In the genomic region with DNA sequence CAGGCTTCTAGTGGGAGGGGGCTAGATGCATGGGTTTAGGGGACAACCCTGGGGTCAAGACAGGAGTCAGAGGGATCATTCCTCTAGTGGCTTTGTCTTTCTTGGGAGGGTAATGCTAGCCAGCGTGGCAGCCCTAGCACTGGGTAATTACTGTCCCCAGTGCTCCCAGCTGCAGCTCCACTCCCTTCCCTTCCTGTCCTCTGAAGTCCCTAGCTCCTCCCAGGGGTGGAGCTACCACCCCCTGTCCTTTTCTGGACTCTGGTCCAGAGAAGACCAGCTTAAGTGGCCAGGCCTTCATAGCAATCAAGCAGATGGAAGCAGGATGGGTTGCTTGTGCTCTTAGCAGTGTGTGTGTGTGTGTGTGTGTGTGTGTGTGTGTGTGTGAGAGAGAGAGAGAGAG, we compare ENCODE assay signal across 9 mouse cellular contexts. TPM values are rescaled to one million over a fixed set of nuclear protein-coding genes. Genes with fewer than 3 reads are reported as not detected.
A peak's percentile ranks its signal among the peaks of the same experiment; 100 is the strongest.
DNase-seq lines count a peak whose midpoint lies in the region; ATAC-seq lines count a peak whose summit lies in the region.
"Had no signal": no experiment of that assay in that cellular context is flagged by ENCODE, and none has a peak within 500 bp of the region (broad histone marks: within the 10 kb centered on the region; RNA-seq: fewer than 3 reads in every experiment).

No protein-coding gene starts in this region.

- H3K9ac ChIP-seq in liver, embryonic 12.5 days: no peak overlapping the region
- H3K9ac ChIP-seq: embryonic facial prominence, embryonic 13.5 days; neural tube, embryonic 12.5 days had no signal

- H3K4me1 ChIP-seq in liver, embryonic 12.5 days: no peaks in the 10 kb centered on the region
- H3K4me1 ChIP-seq: neural tube, embryonic 12.5 days had no signal

- 26% methylated on average over 1 of the region's 1 CpGs for WGBS in liver, embryonic 12.5 days (ENCODE audit: insufficient replicate concordance)

- no peak overlapping the region for H3K4me2 ChIP-seq in liver, embryonic 12.5 days
- H3K4me2 ChIP-seq: neural tube, embryonic 12.5 days had no signal

- no peaks in the 10 kb centered on the region; the same call in 1 of the 2 replicates for H3K27me3 ChIP-seq in liver, embryonic 12.5 days (replicated peaks)
- H3K27me3 ChIP-seq: neural tube, embryonic 12.5 days had no signal

- H3K4me3 ChIP-seq in liver, embryonic 12.5 days: no peak overlapping the region
- H3K4me3 ChIP-seq: embryonic facial prominence, embryonic 13.5 days; neural tube, embryonic 12.5 days had no signal

- ATAC-seq in liver, embryonic 12.5 days: peak; percentile 42

- no peaks in the 10 kb centered on the region for H3K9me3 ChIP-seq in liver, embryonic 12.5 days (replicated peaks)
- H3K9me3 ChIP-seq: embryonic facial prominence, embryonic 13.5 days; neural tube, embryonic 12.5 days had no signal

- no peaks in the 10 kb centered on the region for H3K36me3 ChIP-seq in liver, embryonic 12.5 days
- H3K36me3 ChIP-seq: embryonic facial prominence, embryonic 13.5 days; neural tube, embryonic 12.5 days had no signal

- no peak overlapping the region for H3K27ac ChIP-seq in liver, embryonic 12.5 days
- H3K27ac ChIP-seq: embryonic facial prominence, embryonic 13.5 days; neural tube, embryonic 12.5 days had no signal

- DNase-seq in urinary bladder, postnatal 14 days (ENCODE audit: low spot score): peak; percentile 12
- DNase-seq in urinary bladder, postnatal 25 days (ENCODE audit: low spot score): no peak
- DNase-seq in heart, postnatal 10 days: peak; percentile 51 to 57
- no peak for DNase-seq in layer of hippocampus, postnatal 14 days (ENCODE audit: low spot score in 2 of 2)
- DNase-seq in cerebellum, postnatal 4 days (ENCODE audit: low spot score in 2 of 2): no peak
- DNase-seq in thymus, adult 18-20 months: no peak

- intact Hi-C loops in heart, postnatal 10 days (cut with DNase I): no loop called here

RNA-seq across cellular contexts. Expression of a gene that starts 9.6 kb away (rescaled TPM):
- 10 to 100 TPM; 16.1 to 20.1 TPM for total RNA-seq in heart, postnatal 10 days (2021)
- polyA plus RNA-seq in liver, embryonic 12.5 days (2016; fragmentation: Nextera tagmentation; extraction: Ambion mirVana): 3.4 and 3.9 TPM in 2 replicates
- 10 to 100 TPM; 24.4 to 24.6 TPM for total RNA-seq in layer of hippocampus, postnatal 14 days (2021)

RNA-seq across cellular contexts. Expression of a gene that starts 38.4 kb away (rescaled TPM):
- 10 to 100 TPM; 34.1 to 35.5 TPM for total RNA-seq in heart, postnatal 10 days (2021)
- polyA plus RNA-seq in liver, embryonic 12.5 days (2016; fragmentation: Nextera tagmentation; extraction: Ambion mirVana): 21.2 and 21.3 TPM in 2 replicates
- total RNA-seq in layer of hippocampus, postnatal 14 days (2021): 100 to 1,000 TPM; 198 to 216 TPM

RNA-seq across cellular contexts. Expression of a gene that starts 40.8 kb away (rescaled TPM):
- 10 to 100 TPM; 11.4 to 13.8 TPM for total RNA-seq in heart, postnatal 10 days (2021)
- 22.0 and 22.6 TPM in 2 replicates for polyA plus RNA-seq in liver, embryonic 12.5 days (2016; fragmentation: Nextera tagmentation; extraction: Ambion mirVana)
- 10 to 100 TPM; 51.2 to 61.5 TPM for total RNA-seq in layer of hippocampus, postnatal 14 days (2021)

Comparison
In these comparisons a context has a peak if more than half of its experiments do, and no peak if none do; other contexts are left out.
1. DNase-seq: peak in urinary bladder, postnatal 14 days (single experiment) and heart, postnatal 10 days (2 of 2); none in urinary bladder, postnatal 25 days (single experiment), layer of hippocampus, postnatal 14 days (0 of 2), cerebellum, postnatal 4 days (0 of 2) and thymus, adult 18-20 months (0 of 2).
2. RNA of a gene that starts 38.4 kb away (total RNA-seq): 198 to 216 TPM in layer of hippocampus, postnatal 14 days; 34.1 to 35.5 TPM in heart, postnatal 10 days; every median in the first group is over 4 times any median in the second.